Mouse (Mus musculus) c-Kit-positive CD71-positive TER-119-positive erythroid progenitor cells, embryonic 14.5 days (primary cell): ENCODE results near the gene Cdk8.

Source experiments
- DNase-seq: peaks from one replicate; pipeline ENCODE4 v3.0.0-alpha.2; 2013; ENCODE audit warnings: low spot score

Cdk8 gene

GRCm38 (mm10) chr5:146281241-146281818, 50.3 kb downstream of the Cdk8 start:
- no peak for DNase-seq

- no peak for DNase-seq
These were observed 51.0 kb downstream of the Cdk8 start for GRCm38 (mm10) chr5:146281884-146282579.

DNA sequence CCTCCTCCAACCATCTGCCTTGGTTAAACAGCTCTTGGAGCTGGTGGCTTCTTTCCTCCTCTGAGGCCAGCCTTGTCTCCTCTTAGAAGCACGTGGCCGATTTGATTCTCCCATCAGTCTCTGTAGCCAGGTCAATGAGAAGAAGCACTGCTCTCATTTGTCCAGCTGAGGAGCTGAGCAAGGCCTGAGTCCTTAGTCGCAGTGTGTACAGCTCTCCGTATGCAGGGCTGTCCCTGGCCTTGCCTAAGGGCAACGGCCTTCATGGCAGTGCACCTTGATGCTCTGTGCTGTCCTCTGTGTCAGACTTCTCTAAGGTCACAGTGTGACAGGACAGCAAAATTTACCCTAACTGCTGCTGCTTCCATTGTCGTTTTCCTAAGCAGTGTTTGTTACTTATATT, 52.9 kb downstream of the Cdk8 start:
- no peak for DNase-seq

DNA sequence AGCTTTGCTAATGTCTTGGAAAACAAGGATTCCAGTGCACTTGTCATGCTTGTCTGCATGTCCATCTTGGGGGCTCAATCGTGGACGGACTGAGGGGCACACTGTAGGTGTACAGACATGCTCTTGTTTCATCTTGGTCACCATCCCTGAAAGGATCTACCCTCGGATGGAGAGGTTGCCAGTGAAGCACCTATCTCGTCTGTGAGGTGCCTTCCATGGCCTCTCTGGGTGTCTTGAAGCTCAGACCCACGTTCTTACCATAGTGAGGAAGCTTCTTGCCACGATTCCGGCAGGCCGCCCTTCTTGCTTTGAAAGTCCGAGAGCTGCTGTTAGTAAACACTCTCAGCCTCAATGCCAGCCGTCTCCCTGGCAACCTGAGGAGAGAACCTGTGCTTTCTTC, 56.4 kb downstream of the Cdk8 start:
- no peak for DNase-seq

GRCm38 (mm10) chr5:146288048-146288501, 57.0 kb downstream of the Cdk8 start:
- DNase-seq, result no peak

DNA sequence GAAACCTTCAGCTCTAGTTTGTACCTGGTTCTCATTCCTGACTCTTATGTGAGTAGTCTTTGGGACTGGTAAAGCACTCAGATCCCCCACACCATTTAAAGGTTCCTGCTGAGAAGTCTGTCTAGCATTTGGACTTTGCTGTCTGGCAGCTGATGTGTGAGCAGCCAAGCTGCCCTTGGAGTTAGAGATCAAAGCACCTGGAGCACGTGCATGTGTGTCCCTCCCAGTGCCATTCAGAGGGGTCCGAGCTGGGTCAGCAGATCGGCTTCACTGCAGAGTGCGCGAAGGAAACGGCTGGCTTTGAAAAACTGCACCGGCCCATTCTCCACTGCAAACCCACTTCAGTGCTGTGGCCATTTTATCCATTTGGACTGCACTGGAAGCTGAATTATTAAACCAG, 58.9 kb downstream of the Cdk8 start:
- DNase-seq, result no peak

GRCm38 (mm10) chr5:146290446-146290845, 59.4 kb downstream of the Cdk8 start:
- DNase-seq, result no peak

DNA sequence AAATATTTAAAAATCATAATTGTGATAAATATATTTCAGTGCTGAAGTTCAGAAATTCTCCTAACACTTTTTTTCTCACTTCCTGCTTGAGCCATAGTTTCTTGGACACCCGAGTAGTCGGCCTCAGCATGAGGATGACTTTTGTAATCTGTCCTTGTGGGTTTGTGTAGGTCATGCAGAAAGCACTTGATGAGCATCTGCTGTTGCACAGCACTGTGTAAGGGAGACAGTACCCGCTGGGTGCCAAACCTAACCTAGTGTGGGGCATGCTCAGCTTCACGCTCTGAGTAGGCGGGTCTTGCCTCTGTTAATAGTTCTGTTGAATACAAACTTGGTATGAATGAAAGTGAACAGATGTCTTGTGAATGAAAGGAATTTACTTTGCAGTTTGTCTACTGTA, 60.5 kb downstream of the Cdk8 start:
- no peak for DNase-seq

- no peak for DNase-seq
These were observed 62.1 kb downstream of the Cdk8 start for GRCm38 (mm10) chr5:146292896-146293680.

DNA sequence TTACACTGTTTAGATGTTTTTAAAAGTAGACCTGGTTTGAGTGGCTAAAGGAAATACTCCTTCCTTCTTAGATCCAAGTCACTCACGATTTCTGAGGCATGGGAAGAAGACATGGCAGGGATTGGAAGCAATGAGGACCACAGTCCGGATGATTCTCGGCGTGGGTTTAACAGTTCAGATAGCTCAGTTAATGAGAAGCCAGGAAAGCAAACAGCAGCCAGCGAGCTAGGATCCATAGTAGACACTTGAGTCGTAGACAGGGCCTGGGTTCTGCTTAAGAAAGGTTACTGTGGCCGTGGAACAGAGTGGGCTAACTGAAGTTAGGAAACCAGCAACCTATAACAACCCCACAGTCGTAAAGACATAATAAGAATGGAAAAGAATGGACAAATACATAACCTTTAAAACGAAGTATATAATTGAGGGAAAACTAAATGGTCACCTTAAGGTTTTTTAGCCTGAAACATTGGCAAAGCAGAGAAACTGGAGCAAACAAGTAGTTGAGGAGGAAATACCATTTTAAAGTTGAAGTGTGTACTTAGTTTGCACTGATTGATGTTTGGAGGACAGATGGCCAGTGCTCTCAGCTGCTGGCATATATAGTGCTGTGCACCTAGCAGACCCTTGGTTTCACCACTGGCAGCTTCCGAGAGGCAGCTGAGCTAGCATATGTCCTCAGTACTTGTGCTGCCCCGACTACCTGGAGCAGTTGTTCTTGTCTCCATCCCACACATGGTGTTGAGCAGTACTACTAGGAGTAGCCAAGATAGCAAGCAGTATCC, 63.1 kb downstream of the Cdk8 start:
- DNase-seq, result no peak

- no peak for DNase-seq
These were observed 63.8 kb downstream of the Cdk8 start for GRCm38 (mm10) chr5:146294834-146295233.

GRCm38 (mm10) chr5:146298807-146299519, 67.9 kb downstream of the Cdk8 start:
- no peak for DNase-seq

DNA sequence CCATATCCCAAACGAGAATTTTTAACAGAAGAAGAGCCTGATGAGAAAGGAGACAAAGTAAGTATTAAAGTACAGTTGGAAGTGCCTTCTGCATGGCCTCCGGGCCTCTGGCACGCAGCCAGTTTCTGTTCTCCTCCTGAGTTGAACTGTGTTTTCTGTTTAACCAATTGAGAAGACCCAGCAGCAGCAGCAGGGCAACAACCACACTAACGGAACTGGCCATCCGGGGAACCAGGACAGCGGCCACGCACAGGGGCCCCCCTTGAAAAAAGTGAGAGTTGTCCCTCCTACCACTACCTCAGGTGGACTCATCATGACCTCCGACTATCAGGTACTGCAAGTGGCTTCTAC, 68.5 kb downstream of the Cdk8 start:
- DNase-seq, result no peak

GRCm38 (mm10) chr5:146303470-146303869, 72.4 kb downstream of the Cdk8 start:
- peak; percentile 70 for DNase-seq

GRCm38 (mm10) chr5:146307046-146307743, 76.2 kb downstream of the Cdk8 start:
- peak; percentile 32 for DNase-seq

GRCm38 (mm10) chr5:146307744-146308096, 76.7 kb downstream of the Cdk8 start:
- peak; percentile 68 for DNase-seq

DNA sequence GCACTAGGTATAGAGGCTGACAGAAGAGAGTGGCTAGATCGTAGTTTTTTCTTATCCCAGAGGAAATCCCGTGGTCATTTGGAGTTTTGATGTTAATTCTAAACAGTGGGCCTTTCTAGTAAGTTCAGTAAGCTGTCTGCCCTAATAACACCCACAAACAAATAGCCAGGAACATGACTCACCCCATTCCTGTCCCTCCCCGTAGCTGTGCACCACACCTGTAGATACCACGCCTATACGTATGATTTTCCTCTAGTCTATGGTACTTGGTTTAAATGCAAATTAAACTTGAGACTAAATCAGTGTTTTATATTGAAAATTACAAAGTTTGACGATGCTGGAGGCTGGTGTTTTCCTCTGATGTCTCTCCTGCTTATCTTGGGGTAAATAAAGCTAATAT, 83.5 kb downstream of the Cdk8 start:
- no peak for DNase-seq

DNA sequence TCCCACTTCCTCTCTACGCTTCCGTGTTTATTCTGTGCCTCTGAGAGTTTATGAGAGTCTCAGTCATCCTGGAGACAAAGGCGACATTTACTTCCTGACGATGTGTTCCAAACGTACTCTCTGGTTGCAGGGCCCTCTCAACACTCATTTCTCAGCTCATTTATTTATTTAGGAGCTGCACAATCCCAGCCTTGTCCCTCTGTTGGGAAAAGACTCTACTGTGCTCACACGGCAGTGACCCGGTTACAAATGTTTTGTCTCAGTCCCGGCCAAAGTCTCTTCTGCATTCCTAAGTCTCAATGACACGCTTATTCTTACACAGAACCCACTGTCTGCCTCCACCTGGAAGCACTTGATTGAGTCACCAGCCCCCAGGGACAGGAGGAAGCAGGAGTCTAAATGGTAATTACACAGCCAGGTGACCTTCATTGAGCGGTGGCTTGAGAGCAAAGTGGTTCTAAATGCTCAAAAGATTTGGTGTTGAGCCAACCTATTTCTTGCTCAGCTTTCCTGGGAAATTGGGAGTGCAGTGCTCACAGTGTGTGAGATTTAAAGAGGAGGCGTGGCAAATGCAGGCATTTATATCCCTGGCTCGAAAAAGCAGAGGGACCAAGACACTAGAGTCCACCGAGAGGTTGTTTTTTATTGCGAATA, 84.4 kb downstream of the Cdk8 start:
- DNase-seq, result no peak

GRCm38 (mm10) chr5:146316316-146316715, 85.3 kb downstream of the Cdk8 start:
- peak; percentile 90 for DNase-seq

GRCm38 (mm10) chr5:146318051-146318450, 87.0 kb downstream of the Cdk8 start:
- no peak for DNase-seq

GRCm38 (mm10) chr5:146318461-146318860, 87.4 kb downstream of the Cdk8 start:
- DNase-seq, result peak; percentile 53
